In genomic region chr10:86990666-86991065, GRCm38 (mm10) we compare ENCODE assay signal across 14 mouse cellular contexts. TPM values are rescaled to one million over a fixed set of nuclear protein-coding genes. Genes with fewer than 3 reads are reported as not detected.
DNase-seq lines count a peak whose midpoint lies in the region; ATAC-seq and TF ChIP-seq lines count a peak whose summit lies in the region.
"Had no signal": no experiment of that assay in that cellular context is flagged by ENCODE, and none has a peak within 500 bp of the region (broad histone marks: within the 10 kb centered on the region; RNA-seq: fewer than 3 reads in every experiment).

No protein-coding gene starts in this region.

- H3K4me3 ChIP-seq in lung, embryonic 14.5 days (ENCODE audit: low read depth, low read length): no peak overlapping the region
- no peak overlapping the region for H3K4me3 ChIP-seq in liver, embryonic 14.5 days (ENCODE audit: insufficient read depth in 1 of 2, low read depth in 2 of 2, low read length in 2 of 2)
- H3K4me3 ChIP-seq in midbrain, embryonic 11.5 days (ENCODE audit: low read depth, low read length): no peak overlapping the region
- H3K4me3 ChIP-seq: layer of hippocampus, adult 2 months; megakaryocyte, embryonic 14.5 days; neural tube, embryonic 13.5 days had no signal

- peak; percentile 53 to 75 for DNase-seq in adrenal gland, adult (ENCODE audit: inconsistent age in 2 of 2, low spot score in 1 of 2)
- DNase-seq in adrenal gland, postnatal 4 days (ENCODE audit: low spot score in 2 of 2): no peak
- peak; percentile 17 for DNase-seq in lung, embryonic 14.5 days
- no peak for DNase-seq in lung, postnatal 14 days
- DNase-seq in liver, embryonic 14.5 days (ENCODE audit: low read depth in 3 of 3, low spot score in 3 of 3): peak in 2 of 3 experiments; percentile 7 to 11
- no peak for DNase-seq in midbrain, embryonic 11.5 days (ENCODE audit: low spot score, missing footprints)
- DNase-seq in lung, postnatal 36 days: no peak
- no peak for DNase-seq in frontal cortex, postnatal 36 days (ENCODE audit: low spot score in 2 of 2)
- DNase-seq: cerebellum, postnatal 10 days; right cerebral cortex, postnatal 14 days had no signal

- no peak for ATAC-seq in lung, embryonic 14.5 days (ENCODE audit: insufficient read depth)
- peak; percentile 68 for ATAC-seq in liver, embryonic 14.5 days (ENCODE audit: insufficient read depth)
- ATAC-seq in midbrain, embryonic 11.5 days (ENCODE audit: low FRiP score): no peak

- TF ChIP-seq CTCF in lung, embryonic 14.5 days (IDR thresholded peaks at IDR 0.05; ENCODE audit: low read depth): no peak
- no peak for TF ChIP-seq CTCF in liver, embryonic 14.5 days (IDR thresholded peaks at IDR 0.05; ENCODE audit: low read depth)

- TF ChIP-seq EP300 in liver, embryonic 14.5 days (IDR thresholded peaks at IDR 0.05; ENCODE audit: low read depth): no peak

- 25% methylated on average over 9 of the region's 9 CpGs for WGBS in lung, embryonic 14.5 days
- 8% methylated on average over 9 of the region's 9 CpGs for WGBS in liver, embryonic 14.5 days (ENCODE audit: insufficient replicate concordance)
- 82% methylated on average over 9 of the region's 9 CpGs for WGBS in midbrain, embryonic 11.5 days

- H3K27ac ChIP-seq in lung, embryonic 14.5 days (ENCODE audit: low read depth): no peak overlapping the region
- no peak overlapping the region for H3K27ac ChIP-seq in liver, embryonic 14.5 days
- H3K27ac ChIP-seq in midbrain, embryonic 11.5 days (ENCODE audit: low read depth, low read length): no peak overlapping the region
- H3K27ac ChIP-seq: hindbrain, embryonic 14.5 days; layer of hippocampus, adult 2 months; neural tube, embryonic 13.5 days had no signal

- H3K9me3 ChIP-seq in lung, embryonic 14.5 days (ENCODE audit: low read depth, low read length): no peaks in the 10 kb centered on the region
- H3K9me3 ChIP-seq in liver, embryonic 14.5 days (ENCODE audit: control insufficient read depth, low read length): no peaks in the 10 kb centered on the region
- H3K9me3 ChIP-seq in midbrain, embryonic 11.5 days (ENCODE audit: control insufficient read depth, low read length): no peaks in the 10 kb centered on the region
- H3K9me3 ChIP-seq: neural tube, embryonic 13.5 days had no signal

- no peaks in the 10 kb centered on the region for H3K36me3 ChIP-seq in lung, embryonic 14.5 days (ENCODE audit: insufficient read depth)
- no peaks in the 10 kb centered on the region for H3K36me3 ChIP-seq in liver, embryonic 14.5 days (replicated peaks; ENCODE audit: control insufficient read depth, insufficient read depth, low read depth)
- no peaks in the 10 kb centered on the region for H3K36me3 ChIP-seq in midbrain, embryonic 11.5 days (ENCODE audit: control insufficient read depth, insufficient read depth, low read length)
- H3K36me3 ChIP-seq: neural tube, embryonic 13.5 days had no signal

- H3K9ac ChIP-seq in lung, embryonic 14.5 days: no peak overlapping the region
- H3K9ac ChIP-seq in liver, embryonic 14.5 days (replicated peaks): no peak overlapping the region
- no peak overlapping the region for H3K9ac ChIP-seq in midbrain, embryonic 11.5 days (ENCODE audit: low read length)
- H3K9ac ChIP-seq: hindbrain, embryonic 14.5 days; neural tube, embryonic 13.5 days had no signal

- H3K27me3 ChIP-seq in lung, embryonic 14.5 days (ENCODE audit: insufficient read depth, low read length): no peaks in the 10 kb centered on the region
- no peaks in the 10 kb centered on the region for H3K27me3 ChIP-seq in liver, embryonic 14.5 days (ENCODE audit: control insufficient read depth, insufficient read depth, low read length)
- H3K27me3 ChIP-seq in midbrain, embryonic 11.5 days (ENCODE audit: control insufficient read depth, insufficient read depth, low read length): no peaks in the 10 kb centered on the region
- H3K27me3 ChIP-seq: neural tube, embryonic 13.5 days had no signal

- no peak overlapping the region for H3K4me2 ChIP-seq in lung, embryonic 14.5 days
- no peak overlapping the region for H3K4me2 ChIP-seq in liver, embryonic 14.5 days (ENCODE audit: low read depth)
- no peak overlapping the region for H3K4me2 ChIP-seq in midbrain, embryonic 11.5 days
- H3K4me2 ChIP-seq: hindbrain, embryonic 14.5 days; neural tube, embryonic 13.5 days had no signal

- H3K4me1 ChIP-seq in lung, embryonic 14.5 days (ENCODE audit: insufficient read depth): no peaks in the 10 kb centered on the region
- 0 out of 4 replicates have a peak, but pooled peaks cover 0 to 6% of the 10 kb centered on the region in 2 experiments for H3K4me1 ChIP-seq in liver, embryonic 14.5 days (replicated peaks; ENCODE audit: control insufficient read depth in 2 of 2, insufficient read depth in 2 of 2, low read length in 1 of 2)
- no peaks in the 10 kb centered on the region for H3K4me1 ChIP-seq in midbrain, embryonic 11.5 days (ENCODE audit: control insufficient read depth, insufficient read depth, low read length)
- H3K4me1 ChIP-seq: neural tube, embryonic 13.5 days had no signal

RNA-seq across cellular contexts. Expression of gene Stab2, which starts 17.2 kb away (rescaled TPM):
- total RNA-seq in adrenal gland, postnatal 4 days (2021): 10 to 100 TPM in 1 of 2 experiments, 1 to 10 TPM in 1; 3.6 to 12.6 TPM
- 5.0 and 5.8 TPM in 2 replicates for polyA plus RNA-seq in lung, embryonic 14.5 days (2014; fragmentation: Nextera tagmentation; extraction: Ambion mirVana)
- 10.3 and 10.8 TPM in 2 replicates for polyA plus RNA-seq in liver, embryonic 14.5 days (2012; rRNA removed)
- polyA plus RNA-seq in liver, embryonic 14.5 days (2014; fragmentation: Nextera tagmentation; extraction: Ambion mirVana): 17.7 and 17.9 TPM in 2 replicates
- polyA plus RNA-seq in midbrain, embryonic 11.5 days (2014; fragmentation: Nextera tagmentation; extraction: Ambion mirVana): 0.25 and 0.26 TPM in 2 replicates

Comparison
In these comparisons a context has a peak if more than half of its experiments do, and no peak if none do; other contexts are left out.
1. DNase-seq: peak in adrenal gland, adult (2 of 2), lung, embryonic 14.5 days (single experiment) and liver, embryonic 14.5 days (2 of 3); none in adrenal gland, postnatal 4 days (0 of 2), lung, postnatal 14 days (single experiment), midbrain, embryonic 11.5 days (single experiment), lung, postnatal 36 days (single experiment) and frontal cortex, postnatal 36 days (0 of 2).